Mouse (Mus musculus) small intestine, adult 2 months (tissue): ENCODE data around the gene Cib2. TPM values are rescaled to one million over a fixed set of nuclear protein-coding genes. Genes with fewer than 3 reads are reported as not detected.

ENCODE experiments used
- H3K27ac ChIP-seq: fragments of 200-500 bp; 2 replicates; pipeline ENCODE4 v1.5.1; 2012; ENCODE audit warnings: low read depth, low read length, control low read depth, inconsistent platforms; ENCODE audit not compliant: insufficient read depth
- H3K27me3 ChIP-seq: fragments of 200-500 bp; 2 replicates; pipeline ENCODE4 v1.6.1; 2012; ENCODE audit warnings: mild to moderate bottlenecking, moderate library complexity, low read length, inconsistent platforms; ENCODE audit not compliant: control insufficient read depth, insufficient read depth
- H3K36me3 ChIP-seq: fragments of 200-500 bp; 2 replicates; pipeline ENCODE4 v1.6.1; 2012; ENCODE audit warnings: mild to moderate bottlenecking, low read length, control low read depth, inconsistent platforms; ENCODE audit not compliant: control insufficient read depth, insufficient read depth
- H3K4me1 ChIP-seq: fragments of 200-500 bp; 2 replicates; pipeline ENCODE4 v1.6.1; 2012; ENCODE audit warnings: low read length, inconsistent platforms, mixed read lengths; ENCODE audit not compliant: control insufficient read depth, insufficient read depth, insufficient read length
- H3K4me3 ChIP-seq: fragments of 200-500 bp; 2 replicates; pipeline ENCODE4 v1.5.1; 2012; ENCODE audit warnings: low read depth, mild to moderate bottlenecking, control low read depth, inconsistent platforms, low read length, moderate library complexity
- CTCF ChIP-seq: fragments of 200-500 bp; IDR thresholded peaks from 2 replicates; pipeline ENCODE4 v1.5.1; 2012; ENCODE audit warnings: low read depth, mild to moderate bottlenecking, control low read depth, inconsistent platforms, low read length, moderate library complexity, mixed read lengths; ENCODE audit not compliant: insufficient replicate concordance, insufficient read length; ENCODE audit errors: extremely low read depth
- POLR2A ChIP-seq: fragments of 200-500 bp; IDR thresholded peaks from 2 replicates; pipeline ENCODE4 v1.6.1; 2012; ENCODE audit warnings: low read depth, mild to moderate bottlenecking, control low read depth, inconsistent platforms, low read length, moderate library complexity
- WGBS: fragments of 180-500 bp; shearing (Covaris S2); methylation state at CpG from one replicate; pipeline ENCODE4 v1.1.7; 2018; 5-methylcytosine and 5-hydroxymethylcytosine counted together
- polyA plus RNA-seq: library from polyadenylated mRNA; depleted of rRNA; stranded (reverse); fragments of >200 nt; gene quantifications from 2 replicates; pipeline ENCODE4 v1.2.3, GENCODE M21; 2012

Cib2 gene
- polyA plus RNA-seq, 1 experiment: 2.6 TPM

DNA sequence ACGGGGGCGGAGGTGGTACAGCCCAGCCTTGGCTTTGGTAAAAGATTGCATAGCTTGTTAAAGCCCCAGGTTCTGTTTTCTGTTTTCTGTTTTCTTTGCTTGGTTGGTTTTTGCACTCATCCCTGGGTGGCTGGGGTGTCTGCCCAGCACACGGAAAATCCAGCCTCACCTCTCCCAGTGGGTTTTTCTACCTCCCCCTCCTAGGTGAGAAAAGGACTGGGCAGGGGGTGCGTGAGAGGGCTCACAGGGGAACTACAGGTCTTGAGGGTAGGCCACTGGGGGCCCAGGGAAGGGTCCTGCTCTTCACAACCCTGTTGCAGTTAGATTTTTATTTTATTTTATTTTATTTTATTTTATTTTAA is 15.1 kb downstream of the Cib2 start:
- H3K4me3 ChIP-seq: no peak overlapping the region
- TF ChIP-seq CTCF: no peak
- TF ChIP-seq POLR2A: no peak
- no peak overlapping the region for H3K27ac ChIP-seq
- H3K4me1 ChIP-seq: no peaks in the 10 kb centered on the region
- WGBS: 88% methylated on average over 4 of the region's 4 CpGs
- no peaks in the 10 kb centered on the region for H3K36me3 ChIP-seq
- H3K27me3 ChIP-seq: no peaks in the 10 kb centered on the region

- TF ChIP-seq CTCF: no peak
- H3K27ac ChIP-seq: no peak overlapping the region
- no peaks in the 10 kb centered on the region for H3K4me1 ChIP-seq
- no peak overlapping the region for H3K4me3 ChIP-seq
- H3K27me3 ChIP-seq: no peaks in the 10 kb centered on the region
- 85% methylated on average over 9 of the region's 9 CpGs for WGBS
- no peaks in the 10 kb centered on the region for H3K36me3 ChIP-seq
Measured at GRCm38 (mm10) chr9:54544212-54544953, 15.6 kb downstream of the Cib2 start.

DNA sequence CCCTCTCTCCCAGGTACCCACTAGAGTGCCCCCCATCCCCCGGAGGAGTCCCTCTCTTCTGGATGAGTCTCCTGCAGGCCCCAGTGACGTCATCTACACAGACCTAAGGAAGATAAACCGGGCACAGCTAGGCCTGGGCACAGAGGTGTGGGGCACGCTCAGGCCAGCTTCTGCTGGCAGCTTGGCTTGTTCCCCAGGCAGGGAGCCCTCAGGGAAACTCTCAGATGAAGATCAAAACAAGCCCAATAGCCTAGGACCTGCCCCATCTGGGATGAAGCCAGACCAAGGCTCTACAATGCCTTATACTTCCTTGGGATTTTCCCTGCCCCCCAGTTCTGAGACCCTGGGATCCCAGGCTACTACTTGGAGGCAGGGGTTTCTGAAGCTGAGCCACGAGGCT is 19.2 kb downstream of the Cib2 start:
- TF ChIP-seq POLR2A (no peak), CTCF (no peak)
- no peak overlapping the region for H3K27ac ChIP-seq
- no peaks in the 10 kb centered on the region for H3K27me3 ChIP-seq

GRCm38 (mm10) chr9:54538684-54539083 is 21.3 kb downstream of the Cib2 start, which contains the start of gene Sh2d7:
Gene Sh2d7, plus strand, starts transcription at chr9:54538984.
- Histone ChIP-seq H3K4me3 (no peak within 1 kb of the TSS), H3K4me1 (no peaks in the 10 kb centered on the region), H3K27me3 (no peaks in the 10 kb centered on the region), H3K36me3 (no peaks in the 10 kb centered on the region), H3K27ac (no peak within 1 kb of the TSS)
- TF ChIP-seq POLR2A: no peak
- TF ChIP-seq CTCF: no peak
- 92% methylated on average over 14 of the region's 14 CpGs for WGBS

More for the DNA sequence above, 19.2 kb downstream of the Cib2 start:
- Histone ChIP-seq H3K36me3 (no peaks in the 10 kb centered on the region), H3K4me3 (no peak overlapping the region), H3K4me1 (no peaks in the 10 kb centered on the region)
- 67% methylated on average over 5 of the region's 5 CpGs for WGBS

DNA sequence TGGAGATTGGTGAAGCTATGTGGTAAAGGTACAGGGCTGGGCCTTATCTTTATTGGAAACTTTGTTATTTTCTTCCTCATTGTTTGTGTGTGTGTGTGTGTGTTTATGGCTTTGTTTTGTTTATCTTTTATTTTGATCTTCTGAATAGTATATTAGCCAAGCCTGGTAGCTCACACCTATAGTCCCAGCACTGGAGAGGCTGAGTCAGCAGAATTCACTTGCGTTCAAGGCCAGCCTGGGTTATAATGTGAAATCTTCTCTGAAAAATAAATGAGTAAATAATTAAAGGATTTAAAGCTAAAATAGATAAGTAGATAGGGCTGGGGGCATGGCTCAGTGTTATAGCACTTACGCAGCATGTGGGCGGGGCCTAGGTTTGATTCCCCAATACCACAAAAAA is 21.8 kb downstream of the Cib2 start:
- H3K4me1 ChIP-seq: no peaks in the 10 kb centered on the region
- no peak overlapping the region for H3K27ac ChIP-seq
- TF ChIP-seq POLR2A: no peak
- no peaks in the 10 kb centered on the region for H3K27me3 ChIP-seq
- WGBS: 86% methylated on average over 3 of the region's 3 CpGs
- no peaks in the 10 kb centered on the region for H3K36me3 ChIP-seq
- no peak overlapping the region for H3K4me3 ChIP-seq

DNA sequence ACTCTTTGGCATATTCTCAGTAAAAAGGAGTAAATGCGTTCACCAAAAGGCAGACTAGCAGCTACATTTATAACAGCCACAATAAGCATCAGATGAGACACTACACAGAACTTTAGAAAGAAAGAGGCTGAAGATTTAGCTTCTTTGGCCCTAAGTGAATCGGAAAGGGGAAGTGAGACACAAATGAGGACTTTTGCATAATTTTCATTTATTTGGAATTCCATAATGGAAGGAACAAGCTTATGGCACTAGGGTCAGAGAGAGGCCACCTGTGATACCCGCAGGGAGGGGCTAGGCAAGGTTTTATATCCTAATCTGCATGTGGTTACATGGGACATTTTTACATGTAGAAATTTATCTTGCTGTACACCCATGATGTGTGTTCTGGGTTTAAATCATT is 22.5 kb downstream of the Cib2 start:
- Histone ChIP-seq H3K36me3 (no peaks in the 10 kb centered on the region), H3K27me3 (no peaks in the 10 kb centered on the region), H3K4me1 (no peaks in the 10 kb centered on the region), H3K4me3 (no peak overlapping the region), H3K27ac (no peak overlapping the region)
- TF ChIP-seq POLR2A (no peak), CTCF (no peak)
- WGBS: 66% methylated on average over 3 of the region's 3 CpGs

DNA sequence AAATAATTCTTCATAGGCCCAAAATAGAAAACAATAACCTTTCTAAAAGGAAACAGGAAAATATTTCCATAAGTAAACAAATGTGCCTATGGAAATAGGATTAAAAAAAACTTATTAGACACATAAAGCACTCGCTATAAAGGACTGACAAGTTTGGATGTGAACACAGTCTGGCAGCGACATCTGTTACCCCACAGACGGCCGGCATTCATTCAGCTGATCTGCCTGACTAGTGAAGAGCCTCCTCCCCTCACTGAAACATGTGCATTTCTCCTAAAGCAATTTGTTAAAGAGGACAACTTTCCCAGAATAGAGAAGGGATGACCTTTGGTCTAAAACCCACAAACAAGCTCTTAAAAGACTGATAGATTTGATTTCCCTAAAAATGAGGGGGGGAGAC is 23.0 kb downstream of the Cib2 start:
- 65% methylated on average over 4 of the region's 4 CpGs for WGBS
- TF ChIP-seq POLR2A: no peak
- TF ChIP-seq CTCF: no peak
- Histone ChIP-seq H3K4me1 (no peaks in the 10 kb centered on the region), H3K4me3 (no peak overlapping the region), H3K36me3 (no peaks in the 10 kb centered on the region), H3K27me3 (no peaks in the 10 kb centered on the region), H3K27ac (no peak overlapping the region)
